Mouse (Mus musculus) frontal cortex, postnatal 36 days (tissue): Measurements from ENCODE around the gene Gm36245.
"Not testable (repeated sequence)": the region's sequence is repeated elsewhere in the genome, so short reads cannot be mapped to it uniquely, and the experiment has no call there.

Experiments used
- DNase-seq, 2 experiments: peaks; one replicate each; pipeline ENCODE4 v3.0.0; 2022; ENCODE audit warnings: low spot score in 2 of 2

Gene Gm36245

DNA sequence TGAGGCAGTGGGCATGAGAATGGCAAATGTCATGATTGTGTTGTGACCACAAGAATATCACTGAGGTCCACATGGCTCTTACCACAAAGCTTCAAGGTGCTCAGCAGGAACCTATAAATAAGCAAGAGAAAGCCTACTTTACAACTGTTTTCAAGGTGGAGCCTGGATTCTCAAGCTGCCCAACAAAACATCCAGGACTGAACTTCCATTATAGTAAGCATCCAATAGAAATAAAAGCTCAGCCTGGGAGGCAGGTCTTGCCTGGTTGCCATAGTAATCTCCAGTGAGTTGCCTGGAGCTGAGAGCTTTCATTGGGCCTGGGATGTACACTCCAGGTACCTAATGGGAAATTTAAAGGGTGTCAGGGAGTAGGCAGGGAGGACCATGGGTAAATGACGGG is at the start of gene Gm36245:
Gm36245 (plus strand) TSS at position 301 of the 400 bp plus-strand sequence.
- DNase-seq = no peak

DNA sequence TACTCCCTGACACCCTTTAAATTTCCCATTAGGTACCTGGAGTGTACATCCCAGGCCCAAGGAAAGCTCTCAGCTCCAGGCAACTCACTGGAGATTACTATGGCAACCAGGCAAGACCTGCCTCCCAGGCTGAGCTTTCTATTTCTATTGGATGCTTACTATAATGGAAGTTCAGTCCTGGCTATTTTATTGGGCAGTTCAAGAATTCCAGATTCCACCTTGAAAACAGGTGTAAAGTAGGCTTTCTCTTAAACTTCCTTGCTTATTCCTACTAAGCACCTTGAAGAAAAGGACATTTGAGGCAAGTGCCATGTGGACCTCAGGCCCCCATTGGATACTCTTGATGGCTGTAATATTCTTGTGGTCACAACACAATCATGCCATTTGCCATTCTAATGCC is 37.3 kb upstream of the Gm36245 start, which contains the start of gene 1700025B11Rik:
1700025B11Rik (minus strand) TSS at position 101 of the 400 bp plus-strand sequence.
- no peak for DNase-seq

DNA sequence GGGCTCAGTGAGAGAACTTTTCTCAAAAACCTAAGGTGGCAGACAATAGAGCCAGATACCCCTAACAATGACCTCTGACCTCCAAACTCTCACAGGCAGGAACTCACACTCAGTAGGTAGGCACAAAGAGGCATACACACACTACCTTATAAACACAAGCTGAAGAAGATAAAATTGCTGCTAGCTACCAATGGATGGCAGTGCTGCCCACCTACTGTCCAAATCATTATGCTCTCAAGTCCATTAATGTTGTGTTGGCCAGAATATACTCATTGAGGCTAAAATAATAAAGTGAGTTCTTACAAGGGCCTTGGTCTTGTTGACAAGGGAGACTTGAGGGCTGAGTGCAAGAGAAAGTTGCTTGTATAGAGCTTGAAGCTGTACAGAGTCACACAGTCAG is 35.8 kb upstream of the Gm36245 start:
- DNase-seq = no peak

DNA sequence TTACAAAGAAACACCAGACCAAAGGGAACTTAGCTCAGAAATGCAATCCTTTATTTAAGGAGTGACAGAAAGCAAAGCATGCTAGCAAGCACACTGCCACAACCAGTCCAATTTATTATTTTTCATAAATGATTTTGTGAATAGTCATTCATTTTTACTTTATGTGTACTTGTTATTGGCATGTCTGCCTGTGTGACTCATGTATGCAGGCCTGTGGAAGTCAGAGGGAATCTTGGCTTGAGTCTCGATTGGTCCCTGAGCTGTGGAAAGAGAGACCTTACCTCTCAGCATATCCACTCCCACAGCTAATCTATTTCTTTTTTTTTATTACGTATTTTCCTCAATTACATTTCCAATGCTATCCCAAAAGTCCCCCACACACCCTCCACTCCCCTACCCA is 20.3 kb upstream of the Gm36245 start:
- DNase-seq = no peak

DNA sequence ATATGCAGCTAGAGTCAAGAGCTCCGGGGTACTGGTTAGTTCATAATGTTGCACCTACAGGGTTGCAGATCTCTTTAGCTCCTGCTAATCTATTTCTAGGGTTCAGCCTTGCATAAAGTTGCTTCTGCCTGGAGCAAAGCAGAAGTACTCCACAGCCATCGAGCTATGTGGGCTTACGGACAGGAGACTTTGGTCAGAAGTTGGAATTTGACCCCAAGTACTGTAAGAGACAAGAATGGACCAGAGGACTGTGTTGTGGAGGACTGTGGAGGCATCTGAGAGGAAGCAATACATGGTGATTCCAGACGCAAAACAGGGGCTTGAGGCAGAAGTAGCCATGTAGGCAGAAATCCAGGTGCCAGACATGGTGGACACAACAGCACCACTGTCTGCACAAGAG is 19.7 kb upstream of the Gm36245 start:
- no peak for DNase-seq

DNA sequence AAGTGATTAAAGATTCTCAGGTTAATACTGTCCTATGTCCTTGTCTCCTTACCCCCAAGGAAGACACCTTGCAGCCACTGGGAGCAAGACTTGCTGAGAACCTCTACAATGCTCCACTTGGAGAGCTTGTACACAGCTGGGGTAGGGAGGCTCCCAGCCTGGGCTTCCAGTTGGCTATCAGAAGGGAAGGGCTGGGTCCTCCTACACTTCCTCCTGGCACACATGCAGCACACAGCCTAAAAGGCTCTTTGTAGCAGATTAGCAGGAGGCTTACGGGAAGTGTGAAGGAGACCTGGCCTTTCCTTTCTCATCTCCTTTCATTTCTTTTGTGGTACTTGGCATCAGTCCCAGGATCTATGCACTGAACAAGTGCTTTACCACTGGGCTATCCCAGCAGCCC is 17.4 kb upstream of the Gm36245 start:
- DNase-seq = peak in 1 of 2 experiments; percentile 2

DNA sequence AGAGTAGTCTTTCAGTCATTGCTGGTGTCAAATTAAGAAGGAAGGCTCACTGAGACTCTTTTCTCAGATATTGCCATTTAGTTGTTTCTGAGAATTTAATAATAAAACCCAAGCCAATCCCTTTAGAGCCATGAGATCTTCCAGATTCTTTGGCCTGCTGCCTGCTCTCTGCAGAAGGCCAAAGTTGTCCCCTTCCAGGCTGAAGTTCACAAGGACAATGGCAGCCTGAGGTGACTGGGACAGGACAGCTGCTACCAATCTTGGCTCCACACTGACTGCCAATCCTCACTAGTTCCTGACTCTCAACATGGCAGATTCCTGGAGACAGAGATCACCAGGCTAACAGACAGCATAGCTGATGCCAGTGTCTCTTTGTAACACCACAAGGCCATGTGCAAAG is 12.0 kb upstream of the Gm36245 start:
- no peak for DNase-seq

DNA sequence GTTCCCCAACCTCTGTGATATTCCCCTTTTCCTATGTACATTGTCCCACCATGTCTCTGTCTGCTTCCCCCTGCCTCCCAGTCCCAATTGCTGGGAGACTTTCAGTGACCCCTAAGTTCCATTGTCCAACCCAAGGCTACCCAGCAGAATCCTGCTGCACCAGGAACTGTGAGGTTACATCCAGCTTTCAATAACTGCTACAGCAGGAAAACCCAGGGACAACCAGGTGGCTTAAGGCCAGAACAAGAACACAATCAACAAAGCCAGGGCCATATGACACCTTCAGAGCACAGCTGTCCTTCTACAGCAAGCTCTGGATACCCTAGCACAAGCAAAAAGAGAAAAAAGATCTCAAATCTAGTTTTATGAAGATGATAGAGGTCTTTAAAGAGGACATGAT is 10.1 kb upstream of the Gm36245 start:
- no peak for DNase-seq

DNA sequence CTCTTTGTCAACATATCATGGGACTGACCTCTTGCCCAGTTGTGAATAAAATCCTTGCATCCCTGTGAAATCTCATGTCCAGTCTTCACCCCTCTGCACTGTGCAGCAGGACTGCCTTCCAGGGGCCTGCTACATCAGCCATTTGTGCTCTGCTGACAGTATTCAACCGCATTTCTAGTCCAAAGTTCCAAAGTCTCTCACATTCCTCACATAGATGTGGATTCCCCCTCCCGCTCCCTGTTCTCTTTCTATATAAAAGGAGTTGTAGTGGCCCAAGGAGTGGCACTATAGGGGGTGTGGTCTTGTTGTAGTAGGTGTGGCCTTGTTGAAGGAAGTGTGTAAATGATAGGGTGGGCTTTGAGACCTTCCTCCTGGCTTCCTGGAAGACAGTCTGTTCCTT is 8.2 kb upstream of the Gm36245 start:
- no peak for DNase-seq

DNA sequence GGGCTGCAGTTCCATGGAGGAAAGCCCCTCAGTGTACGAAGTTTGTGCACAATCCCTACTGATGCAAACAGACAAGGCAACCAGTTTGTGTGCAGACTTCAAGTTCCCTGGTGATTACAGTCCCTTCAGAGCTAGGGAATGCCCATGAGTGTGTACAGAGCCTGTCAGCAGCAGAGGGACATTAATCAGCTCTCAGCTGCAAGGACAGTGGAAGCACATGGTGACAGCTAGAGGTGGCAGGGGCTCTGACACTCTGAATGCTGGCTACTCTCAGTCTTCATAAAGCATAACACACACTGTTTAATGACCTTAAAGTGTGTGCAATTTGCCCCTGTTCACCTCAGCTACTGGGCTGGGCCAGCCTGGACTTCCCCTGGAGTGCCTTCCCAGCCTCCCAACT is 5.5 kb upstream of the Gm36245 start:
- no peak for DNase-seq

DNA sequence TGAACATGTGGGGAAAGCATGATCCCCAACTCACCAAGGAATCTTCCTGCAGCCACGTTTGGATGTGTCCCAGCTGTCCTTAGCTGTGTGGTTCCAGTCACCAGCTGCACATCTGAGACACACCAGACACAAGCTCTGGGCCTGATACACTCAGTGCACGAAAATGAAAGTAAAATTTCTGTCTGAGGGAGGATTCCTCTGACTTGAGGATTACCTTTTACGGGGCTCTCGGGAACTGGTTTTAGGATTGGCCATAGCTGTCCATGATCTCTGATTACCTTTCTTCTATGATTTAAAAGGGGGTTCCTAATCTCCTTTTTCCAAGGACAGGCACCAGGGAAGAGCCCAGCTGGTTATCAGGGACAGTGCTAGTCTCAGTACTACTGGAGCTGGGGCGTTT is 3.1 kb upstream of the Gm36245 start, which contains the start of gene Apol10b:
Apol10b (minus strand) TSS at position 165 of the 400 bp plus-strand sequence.
- no peak for DNase-seq

DNA sequence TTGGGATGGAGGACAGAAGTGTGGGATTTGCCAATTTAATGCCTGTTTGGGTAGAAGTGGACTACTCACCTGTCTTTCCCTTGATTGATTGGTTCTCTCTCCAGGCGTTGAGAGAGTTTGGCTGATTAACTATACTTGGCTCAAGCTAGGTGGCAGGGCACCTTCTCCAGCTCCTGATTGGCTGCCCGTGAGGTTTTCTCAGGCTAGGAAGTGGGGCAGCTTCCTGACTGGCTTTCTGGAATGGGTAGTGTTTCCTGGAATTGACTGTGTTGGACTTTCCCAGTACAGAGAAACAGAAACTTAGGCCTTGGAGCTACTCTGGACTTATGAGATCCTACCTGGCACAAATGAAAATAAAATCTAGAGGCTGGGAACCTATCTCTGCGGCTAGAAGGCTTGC is 629 bp upstream of the Gm36245 start:
- no peak for DNase-seq

DNA sequence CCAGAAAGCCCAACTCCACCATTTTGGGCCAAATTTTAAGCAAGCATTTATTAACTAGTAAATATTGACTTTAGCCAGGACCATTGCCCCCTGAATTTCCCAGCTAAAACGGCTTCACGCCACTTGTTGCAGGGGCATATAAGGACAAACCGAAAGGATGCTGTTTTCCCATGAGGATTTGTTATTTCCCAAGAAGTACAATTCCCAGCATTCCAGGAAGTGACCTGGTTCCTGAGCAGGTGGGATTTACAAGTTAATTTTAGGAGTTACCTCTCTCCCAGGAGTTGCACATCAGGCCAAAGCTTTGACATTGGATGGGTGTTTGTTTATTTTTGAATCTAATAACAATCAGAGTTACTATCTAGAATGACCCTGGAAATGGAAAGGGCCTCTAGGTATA is 7.0 kb downstream of the Gm36245 start:
- no peak for DNase-seq

DNA sequence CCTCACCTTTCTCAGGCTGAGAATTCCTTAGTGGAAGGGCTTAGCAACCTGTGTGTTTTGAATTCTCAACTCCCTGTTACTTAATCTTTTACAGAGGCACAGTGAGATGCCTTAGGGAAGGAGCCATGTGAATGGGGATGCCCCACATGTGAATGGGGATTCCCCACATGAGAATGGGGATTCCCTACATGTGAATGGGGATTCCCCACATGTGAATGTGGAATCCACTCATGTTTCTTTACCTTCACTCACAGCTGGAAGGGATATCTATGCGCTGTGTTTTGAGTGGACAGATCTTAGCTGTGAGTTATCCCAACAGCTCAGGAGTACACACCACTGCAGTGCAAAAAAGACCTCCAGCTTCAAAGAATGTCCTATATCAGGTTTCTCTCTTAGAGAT is 25.7 kb downstream of the Gm36245 start:
- no peak for DNase-seq

DNA sequence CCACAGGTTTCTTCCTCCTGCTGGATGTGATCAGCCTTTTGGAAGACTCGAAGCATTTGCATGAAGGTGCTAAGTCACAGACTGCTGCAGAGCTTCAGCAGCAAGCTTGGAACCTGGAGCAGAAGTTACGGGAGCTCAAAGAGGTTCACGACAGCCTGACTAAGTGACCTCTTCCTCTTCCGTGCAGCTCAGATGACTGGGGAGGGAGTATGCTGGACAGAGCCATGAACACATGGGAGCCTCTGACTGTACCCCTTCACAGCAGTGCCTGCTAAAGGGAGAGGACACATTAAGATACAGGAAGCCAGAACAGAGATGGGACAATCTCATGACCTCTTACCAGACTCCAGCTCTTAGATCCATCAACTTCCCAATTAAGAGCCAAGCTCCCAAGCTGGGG is 27.4 kb downstream of the Gm36245 start:
- not testable (repeated sequence) for DNase-seq

DNA sequence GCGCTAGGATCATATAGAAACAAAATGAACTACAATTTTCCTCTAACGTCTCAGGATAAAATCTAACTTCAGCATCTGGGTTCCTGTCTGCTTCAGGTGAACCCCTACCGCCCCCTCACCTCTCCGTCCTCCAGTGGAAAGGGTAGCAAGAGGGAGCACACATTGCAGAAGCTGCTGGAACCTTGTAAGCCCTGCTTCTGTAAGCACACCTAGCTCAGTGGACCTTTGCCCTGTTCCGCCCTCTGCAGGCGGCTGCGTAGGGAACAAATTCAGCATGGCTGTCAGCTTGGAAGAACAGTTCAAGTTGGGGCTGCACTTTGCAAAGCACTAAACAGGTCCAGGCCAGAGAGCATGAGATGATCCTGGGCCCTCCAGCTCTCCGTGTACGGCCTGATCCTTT is 29.6 kb downstream of the Gm36245 start:
- not testable (repeated sequence) for DNase-seq

DNA sequence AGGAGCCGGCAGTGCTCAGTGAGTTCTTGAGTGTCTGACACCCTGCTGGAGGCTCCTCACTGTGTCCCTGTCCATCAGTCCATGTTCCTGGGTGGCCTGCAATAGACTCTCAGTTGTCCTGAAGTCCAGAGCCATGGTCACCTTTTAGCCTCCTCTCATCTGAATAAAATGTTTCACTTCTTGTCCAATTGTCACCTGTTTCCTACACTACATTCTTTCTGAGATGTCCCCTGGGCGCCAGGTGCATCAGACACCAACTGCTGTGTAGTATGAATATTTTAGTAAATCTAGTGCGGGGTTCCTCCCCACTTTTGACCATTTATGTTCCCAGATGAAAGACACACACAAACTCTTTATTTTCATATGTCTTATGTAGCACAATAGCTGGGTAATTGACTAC is 30.8 kb downstream of the Gm36245 start:
- not testable (repeated sequence) for DNase-seq

DNA sequence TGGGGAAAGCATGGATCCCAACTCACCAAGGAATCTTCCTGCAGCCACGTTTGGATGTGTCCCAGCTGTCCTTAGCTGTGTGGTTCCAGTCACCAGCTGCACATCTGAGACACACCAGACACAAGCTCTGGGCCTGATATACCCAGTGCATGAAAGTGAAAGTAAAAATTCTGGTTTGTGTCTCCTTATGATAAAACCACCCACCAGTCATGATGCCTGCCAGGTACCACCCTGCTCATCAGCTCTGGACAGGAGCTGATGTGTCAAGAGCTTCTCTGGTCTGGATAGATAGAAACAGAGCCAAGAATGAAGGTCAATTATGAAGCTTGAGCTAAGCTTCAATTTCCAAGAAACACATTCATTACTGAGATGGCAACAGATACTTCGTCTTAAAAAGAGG is 44.1 kb downstream of the Gm36245 start, which contains the start of gene Apol11b:
Apol11b (minus strand) TSS at position 111 of the 400 bp plus-strand sequence.
- DNase-seq = not testable (repeated sequence)

DNA sequence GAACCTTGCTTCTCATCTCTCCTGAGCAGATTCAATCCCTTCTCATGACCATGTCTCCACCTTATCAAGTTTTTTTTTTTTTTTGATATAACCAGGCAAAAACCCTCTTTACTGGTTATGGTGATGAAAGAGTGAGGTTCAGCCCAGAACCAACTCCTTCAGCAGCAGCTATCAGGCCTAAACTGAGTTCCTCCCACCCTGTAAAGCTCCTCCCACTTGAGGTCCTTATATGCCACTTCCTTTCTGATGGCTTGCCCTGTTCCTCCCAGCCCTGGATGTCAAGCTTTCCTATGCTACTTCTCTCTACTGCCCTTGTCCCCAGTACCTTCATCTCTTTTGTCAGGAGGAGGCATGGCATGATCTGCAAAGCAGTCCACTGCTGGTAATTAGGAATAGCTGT is 52.1 kb downstream of the Gm36245 start:
- not testable (repeated sequence) for DNase-seq
